Mouse (Mus musculus): Measurements from ENCODE around the gene Kcnk10. TPM values are rescaled to one million over a fixed set of nuclear protein-coding genes. Genes with fewer than 3 reads are reported as not detected.

The Kcnk10 gene
- polyA plus RNA-seq, 1 experiment: 0.13 TPM

- WGBS: 50% methylated on average over 3 of the region's 3 CpGs
- H3K27ac ChIP-seq (ENCODE audit: insufficient read depth, low read length): no peak overlapping the region
- no peaks in the 10 kb centered on the region for H3K36me3 ChIP-seq (ENCODE audit: control insufficient read depth, insufficient read depth, low read length)
- H3K4me3 ChIP-seq (ENCODE audit: extremely low read depth, insufficient read depth, insufficient read length): no peak overlapping the region
- TF ChIP-seq CTCF (IDR thresholded peaks at IDR 0.05; ENCODE audit: extremely low read depth, insufficient read depth, insufficient read length, insufficient replicate concordance) (peak; percentile 37; the same call in 1 of the 2 replicates), POLR2A (IDR thresholded peaks at IDR 0.05; ENCODE audit: low read depth, low read length) (no peak)
- peak in 1 of 2 experiments; percentile 42 for DNase-seq (ENCODE audit: low read depth in 1 of 2, low spot score in 2 of 2)
- no peaks in the 10 kb centered on the region for H3K27me3 ChIP-seq (ENCODE audit: control insufficient read depth, insufficient read depth, low read length)
- no peaks in the 10 kb centered on the region for H3K4me1 ChIP-seq (ENCODE audit: control insufficient read depth, insufficient read depth, insufficient read length)
These were observed 118.2 kb downstream of the Kcnk10 start for GRCm38 (mm10) chr12:98459889-98460288.

- Histone ChIP-seq H3K27ac (ENCODE audit: insufficient read depth, low read length) (no peak overlapping the region), H3K36me3 (ENCODE audit: control insufficient read depth, insufficient read depth, low read length) (no peaks in the 10 kb centered on the region), H3K27me3 (ENCODE audit: control insufficient read depth, insufficient read depth, low read length) (no peaks in the 10 kb centered on the region), H3K4me3 (ENCODE audit: extremely low read depth, insufficient read depth, insufficient read length) (no peak overlapping the region), H3K4me1 (ENCODE audit: control insufficient read depth, insufficient read depth, insufficient read length) (no peaks in the 10 kb centered on the region)
- TF ChIP-seq CTCF (IDR thresholded peaks at IDR 0.05; ENCODE audit: extremely low read depth, insufficient read depth, insufficient read length, insufficient replicate concordance) (no peak), POLR2A (IDR thresholded peaks at IDR 0.05; ENCODE audit: low read depth, low read length) (no peak)
- 86% methylated on average over 4 of the region's 4 CpGs for WGBS
- DNase-seq (ENCODE audit: low read depth in 1 of 2, low spot score in 2 of 2): no peak
These were observed 119.2 kb downstream of the Kcnk10 start for GRCm38 (mm10) chr12:98458944-98459343.

DNA sequence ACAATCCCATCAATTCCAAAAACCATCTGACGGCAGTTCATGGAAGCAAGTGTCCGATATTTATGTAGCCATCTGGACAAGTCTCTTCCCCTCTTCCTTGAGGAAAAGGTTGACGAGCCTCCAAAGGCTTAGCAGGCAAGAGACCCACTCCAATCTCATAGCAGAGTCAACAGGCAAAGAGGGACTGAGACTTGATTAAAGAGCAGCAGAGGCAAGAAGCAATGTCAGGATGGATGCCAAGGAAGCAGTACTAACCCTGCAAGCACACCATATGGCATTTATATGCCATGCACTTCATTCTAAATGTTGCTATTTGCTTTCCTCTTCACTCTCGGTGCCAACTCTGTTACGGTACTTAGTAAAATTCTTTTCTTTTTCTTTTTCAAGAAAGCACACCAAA, 119.6 kb downstream of the Kcnk10 start:
- Histone ChIP-seq H3K4me1 (ENCODE audit: control insufficient read depth, insufficient read depth, insufficient read length) (no peaks in the 10 kb centered on the region), H3K36me3 (ENCODE audit: control insufficient read depth, insufficient read depth, low read length) (no peaks in the 10 kb centered on the region), H3K4me3 (ENCODE audit: extremely low read depth, insufficient read depth, insufficient read length) (no peak overlapping the region), H3K27me3 (ENCODE audit: control insufficient read depth, insufficient read depth, low read length) (no peaks in the 10 kb centered on the region), H3K27ac (ENCODE audit: insufficient read depth, low read length) (no peak overlapping the region)
- no peak for DNase-seq (ENCODE audit: low read depth in 1 of 2, low spot score in 2 of 2)
- TF ChIP-seq CTCF (IDR thresholded peaks at IDR 0.05; ENCODE audit: extremely low read depth, insufficient read depth, insufficient read length, insufficient replicate concordance) (no peak), POLR2A (IDR thresholded peaks at IDR 0.05; ENCODE audit: low read depth, low read length) (no peak)
- WGBS: 88% methylated on average over 5 of the region's 5 CpGs

- Histone ChIP-seq H3K27ac (ENCODE audit: insufficient read depth, low read length) (no peak overlapping the region), H3K27me3 (ENCODE audit: control insufficient read depth, insufficient read depth, low read length) (no peaks in the 10 kb centered on the region), H3K4me1 (ENCODE audit: control insufficient read depth, insufficient read depth, insufficient read length) (no peaks in the 10 kb centered on the region), H3K36me3 (ENCODE audit: control insufficient read depth, insufficient read depth, low read length) (no peaks in the 10 kb centered on the region), H3K4me3 (ENCODE audit: extremely low read depth, insufficient read depth, insufficient read length) (no peak overlapping the region)
- 79% methylated on average over 17 of the region's 17 CpGs for WGBS
- DNase-seq (ENCODE audit: low read depth in 1 of 2, low spot score in 2 of 2): no peak
- no peak for TF ChIP-seq POLR2A (IDR thresholded peaks at IDR 0.05; ENCODE audit: low read depth, low read length)
- TF ChIP-seq CTCF (IDR thresholded peaks at IDR 0.05; ENCODE audit: extremely low read depth, insufficient read depth, insufficient read length, insufficient replicate concordance): no peak
These were observed 124.9 kb downstream of the Kcnk10 start for GRCm38 (mm10) chr12:98453161-98453560.

DNA sequence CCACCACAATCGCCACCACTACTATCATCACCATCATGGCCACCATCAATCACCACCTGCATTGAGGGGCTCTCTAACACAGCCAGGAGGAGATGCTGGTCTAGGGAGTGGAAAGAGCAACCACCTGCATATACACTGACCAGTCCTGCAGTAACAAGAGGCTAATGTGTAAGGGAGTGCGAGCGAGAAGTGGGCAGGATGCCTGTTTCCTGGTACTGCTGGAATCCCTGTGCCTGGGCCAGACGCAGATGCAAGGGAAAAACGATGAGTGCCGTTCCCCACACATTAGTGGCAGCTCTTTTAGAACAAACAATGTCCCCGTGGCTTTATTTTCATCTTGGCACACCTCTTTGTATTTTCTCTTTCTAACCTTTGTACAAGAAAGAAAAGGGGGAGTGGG, 125.5 kb downstream of the Kcnk10 start:
- no peak for DNase-seq (ENCODE audit: low read depth in 1 of 2, low spot score in 2 of 2)
- Histone ChIP-seq H3K4me3 (ENCODE audit: extremely low read depth, insufficient read depth, insufficient read length) (no peak overlapping the region), H3K27me3 (ENCODE audit: control insufficient read depth, insufficient read depth, low read length) (no peaks in the 10 kb centered on the region), H3K36me3 (ENCODE audit: control insufficient read depth, insufficient read depth, low read length) (no peaks in the 10 kb centered on the region), H3K27ac (ENCODE audit: insufficient read depth, low read length) (no peak overlapping the region), H3K4me1 (ENCODE audit: control insufficient read depth, insufficient read depth, insufficient read length) (no peaks in the 10 kb centered on the region)
- 89% methylated on average over 7 of the region's 7 CpGs for WGBS
- TF ChIP-seq POLR2A (IDR thresholded peaks at IDR 0.05; ENCODE audit: low read depth, low read length): no peak

GRCm38 (mm10) chr12:98445637-98446036, 132.5 kb downstream of the Kcnk10 start:
- H3K27me3 ChIP-seq (ENCODE audit: control insufficient read depth, insufficient read depth, low read length): no peaks in the 10 kb centered on the region
- no peak for DNase-seq (ENCODE audit: low read depth in 1 of 2, low spot score in 2 of 2)
- no peak overlapping the region for H3K4me3 ChIP-seq (ENCODE audit: extremely low read depth, insufficient read depth, insufficient read length)
- H3K27ac ChIP-seq (ENCODE audit: insufficient read depth, low read length): no peak overlapping the region
- TF ChIP-seq POLR2A (IDR thresholded peaks at IDR 0.05; ENCODE audit: low read depth, low read length) (no peak), CTCF (IDR thresholded peaks at IDR 0.05; ENCODE audit: extremely low read depth, insufficient read depth, insufficient read length, insufficient replicate concordance) (no peak)
- WGBS: 79% methylated on average over 5 of the region's 5 CpGs
- H3K36me3 ChIP-seq (ENCODE audit: control insufficient read depth, insufficient read depth, low read length): no peaks in the 10 kb centered on the region
- H3K4me1 ChIP-seq (ENCODE audit: control insufficient read depth, insufficient read depth, insufficient read length): no peaks in the 10 kb centered on the region

GRCm38 (mm10) chr12:98444860-98445259, 133.2 kb downstream of the Kcnk10 start:
- Histone ChIP-seq H3K4me1 (ENCODE audit: control insufficient read depth, insufficient read depth, insufficient read length) (no peaks in the 10 kb centered on the region), H3K27ac (ENCODE audit: insufficient read depth, low read length) (no peak overlapping the region), H3K4me3 (ENCODE audit: extremely low read depth, insufficient read depth, insufficient read length) (no peak overlapping the region), H3K36me3 (ENCODE audit: control insufficient read depth, insufficient read depth, low read length) (no peaks in the 10 kb centered on the region), H3K27me3 (ENCODE audit: control insufficient read depth, insufficient read depth, low read length) (no peaks in the 10 kb centered on the region)
- no peak for DNase-seq (ENCODE audit: low read depth in 1 of 2, low spot score in 2 of 2)
- TF ChIP-seq CTCF (IDR thresholded peaks at IDR 0.05; ENCODE audit: extremely low read depth, insufficient read depth, insufficient read length, insufficient replicate concordance) (no peak), POLR2A (IDR thresholded peaks at IDR 0.05; ENCODE audit: low read depth, low read length) (no peak)
- 80% methylated on average over 5 of the region's 5 CpGs for WGBS

Data from spleen, adult 2 months (tissue).